Mouse (Mus musculus): ENCODE data around the gene Pax1.

Gene Pax1

GRCm38 (mm10) chr2:147361581-147361980 lies at the start of gene Pax1:
Pax1 (plus strand) TSS chr2:147361925.
- in situ Hi-C loops (cut with MboI; ENCODE audit: unreplicated experiment in 2 of 2): no loop called here

GRCm38 (mm10) chr2:147321036-147321435 lies 40.7 kb upstream of the Pax1 start:
- in situ Hi-C loops (cut with MboI; ENCODE audit: unreplicated experiment in 2 of 2): loop anchor here in 1 of 2 experiments (25.0 kb wide), 1 partner anchor 359 kb away; no protein-coding TSS in a partner anchor

- in situ Hi-C loops (cut with MboI; ENCODE audit: unreplicated experiment in 2 of 2): no loop called here
Observed at GRCm38 (mm10) chr2:147325178-147325577, 36.5 kb upstream of the Pax1 start.

GRCm38 (mm10) chr2:147332731-147333130 lies 29.0 kb upstream of the Pax1 start:
- in situ Hi-C loops (cut with MboI; ENCODE audit: unreplicated experiment in 2 of 2): no loop called here

- in situ Hi-C loops (cut with MboI; ENCODE audit: unreplicated experiment in 2 of 2): no loop called here
Observed at GRCm38 (mm10) chr2:147338729-147339128, 23.0 kb upstream of the Pax1 start.

- in situ Hi-C loops (cut with MboI; ENCODE audit: unreplicated experiment in 2 of 2): no loop called here
Observed at GRCm38 (mm10) chr2:147339796-147340195, 21.9 kb upstream of the Pax1 start.

- in situ Hi-C loops (cut with MboI; ENCODE audit: unreplicated experiment in 2 of 2): no loop called here
Observed at GRCm38 (mm10) chr2:147342198-147342597, 19.5 kb upstream of the Pax1 start.

GRCm38 (mm10) chr2:147359716-147360115 lies 2.0 kb upstream of the Pax1 start:
- in situ Hi-C loops (cut with MboI; ENCODE audit: unreplicated experiment in 2 of 2): no loop called here

- in situ Hi-C loops (cut with MboI; ENCODE audit: unreplicated experiment in 2 of 2): no loop called here
Observed at GRCm38 (mm10) chr2:147360401-147360800, 1.3 kb upstream of the Pax1 start.

GRCm38 (mm10) chr2:147360856-147361255 lies 869 bp upstream of the Pax1 start:
- in situ Hi-C loops (cut with MboI; ENCODE audit: unreplicated experiment in 2 of 2): no loop called here

GRCm38 (mm10) chr2:147362316-147362715 lies 591 bp downstream of the Pax1 start:
- in situ Hi-C loops (cut with MboI; ENCODE audit: unreplicated experiment in 2 of 2): no loop called here

- in situ Hi-C loops (cut with MboI; ENCODE audit: unreplicated experiment in 2 of 2): no loop called here
Observed at GRCm38 (mm10) chr2:147363401-147364130, 1.8 kb downstream of the Pax1 start.

- in situ Hi-C loops (cut with MboI; ENCODE audit: unreplicated experiment in 2 of 2): no loop called here
Observed at GRCm38 (mm10) chr2:147364198-147364597, 2.5 kb downstream of the Pax1 start.

GRCm38 (mm10) chr2:147364982-147365907 lies 3.5 kb downstream of the Pax1 start:
- in situ Hi-C loops (cut with MboI; ENCODE audit: unreplicated experiment in 2 of 2): no loop called here

GRCm38 (mm10) chr2:147365908-147366630 lies 4.3 kb downstream of the Pax1 start:
- in situ Hi-C loops (cut with MboI; ENCODE audit: unreplicated experiment in 2 of 2): no loop called here

GRCm38 (mm10) chr2:147367246-147367820 lies 5.6 kb downstream of the Pax1 start:
- in situ Hi-C loops (cut with MboI; ENCODE audit: unreplicated experiment in 2 of 2): no loop called here

GRCm38 (mm10) chr2:147367911-147368591 lies 6.3 kb downstream of the Pax1 start:
- in situ Hi-C loops (cut with MboI; ENCODE audit: unreplicated experiment in 2 of 2): no loop called here

- in situ Hi-C loops (cut with MboI; ENCODE audit: unreplicated experiment in 2 of 2): no loop called here
Observed at GRCm38 (mm10) chr2:147369561-147369960, 7.8 kb downstream of the Pax1 start.

GRCm38 (mm10) chr2:147370091-147370490 lies 8.4 kb downstream of the Pax1 start:
- in situ Hi-C loops (cut with MboI; ENCODE audit: unreplicated experiment in 2 of 2): no loop called here

- in situ Hi-C loops (cut with MboI; ENCODE audit: unreplicated experiment in 2 of 2): no loop called here
Observed at GRCm38 (mm10) chr2:147371289-147371688, 9.6 kb downstream of the Pax1 start.

All from v-Abl transformed pro-B cells (cell line).